Mouse (Mus musculus) c-Kit-negative CD71-positive TER-119-positive erythroid progenitor cells, embryonic 14.5 days (primary cell): ENCODE measurements around the gene Gm3468.
"Not testable (repeated sequence)": the region's sequence is repeated elsewhere in the genome, so short reads cannot be mapped to it uniquely, and the experiment has no call there.

Experiments used
- DNase-seq: peaks from one replicate; pipeline ENCODE4 v3.0.0-alpha.2; 2013; ENCODE audit warnings: low read depth, low spot score

The Gm3468 gene

GRCm38 (mm10) chr14:6108272-6108925 is at the start of gene Gm3468:
Gene Gm3468 (minus strand): TSS chr14:6108665.
- not testable (repeated sequence) for DNase-seq

- DNase-seq, result not testable (repeated sequence)
These were observed 17.2 kb upstream of the Gm3468 start, which contains the start of gene Gm3476 for GRCm38 (mm10) chr14:6125707-6126106. Gene Gm3476 (minus strand): TSS chr14:6125807.

- DNase-seq, result not testable (repeated sequence)
These were observed 965 bp downstream of the Gm3468 start for GRCm38 (mm10) chr14:6107500-6107899.

GRCm38 (mm10) chr14:6093842-6094241 is 14.6 kb downstream of the Gm3468 start, which contains the start of gene Gm8206:
Gene Gm8206 (minus strand): TSS chr14:6093942.
- not testable (repeated sequence) for DNase-seq

- not testable (repeated sequence) for DNase-seq
These were observed 50.3 kb downstream of the Gm3468 start, which contains the start of gene Gm6337 for GRCm38 (mm10) chr14:6058167-6058566. Gene Gm6337 (minus strand): TSS chr14:6058267.
